Mouse (Mus musculus) intestine, embryonic 16.5 days (tissue): ENCODE measurements around the gene Slc46a1. TPM values are rescaled to one million over a fixed set of nuclear protein-coding genes. Genes with fewer than 3 reads are reported as not detected.

Experiments used
- ATAC-seq: fragments of 200-750 bp; cut with Nextera tagmentation; 2 replicates; pipeline ENCODE4 v1.8.0; 2017; ENCODE audit warnings: moderate TSS enrichment, moderate library complexity
- H3K27ac ChIP-seq: fragments of 300-500 bp; sonication (generic); 2 replicates; pipeline ENCODE4 v1.5.1; 2014; ENCODE audit warnings: mild to moderate bottlenecking, low read length
- H3K27me3 ChIP-seq: fragments of 300-500 bp; sonication (generic); replicated peaks from 2 replicates; pipeline ENCODE4 v1.6.1; 2014; ENCODE audit warnings: low read length, control low read depth, mixed read lengths; ENCODE audit not compliant: control insufficient read depth, insufficient read depth
- H3K36me3 ChIP-seq: fragments of 300-500 bp; sonication (generic); 2 replicates; pipeline ENCODE4 v1.6.1; 2014; ENCODE audit warnings: low read length, control low read depth; ENCODE audit not compliant: control insufficient read depth, insufficient read depth
- H3K4me1 ChIP-seq: fragments of 300-500 bp; sonication (generic); 2 replicates; pipeline ENCODE4 v1.6.1; 2014; ENCODE audit warnings: low read length, control low read depth, mixed read lengths; ENCODE audit not compliant: control insufficient read depth, insufficient read depth
- H3K4me2 ChIP-seq: fragments of 300-500 bp; sonication (generic); 2 replicates; pipeline ENCODE4 v1.6.1; 2014; ENCODE audit warnings: low read depth, low read length, control low read depth
- H3K4me3 ChIP-seq: fragments of 300-500 bp; sonication (generic); 2 replicates; pipeline ENCODE4 v1.5.1; 2014; ENCODE audit warnings: mild to moderate bottlenecking, low read length
- H3K9ac ChIP-seq: fragments of 300-500 bp; sonication (generic); 2 replicates; pipeline ENCODE4 v1.6.1; 2014; ENCODE audit warnings: low read depth, low read length
- H3K9me3 ChIP-seq: fragments of 300-500 bp; sonication (generic); 2 replicates; pipeline ENCODE4 v1.6.1; 2016; ENCODE audit warnings: low read length, control low read depth; ENCODE audit not compliant: control insufficient read depth
- WGBS: fragments of 180-500 bp; shearing (Covaris S2); extraction: QIAGEN DNeasy Blood & Tissue Kit; methylation state at CpG from one replicate; pipeline ENCODE4 v1.1.7; 2014; 5-methylcytosine and 5-hydroxymethylcytosine counted together
- polyA plus RNA-seq: library from polyadenylated mRNA; unstranded; fragments of >200 nt; fragmentation: Nextera tagmentation; extraction: Ambion mirVana; gene quantifications from 2 replicates; pipeline ENCODE4 v1.2.1, GENCODE M21; 2015

The Slc46a1 gene
- polyA plus RNA-seq, 1 experiment from 2014 or later: 12.8 TPM

GRCm38 (mm10) chr11:78448242-78448641 is 17.3 kb upstream of the Slc46a1 start:
- Histone ChIP-seq H3K36me3 (no peaks in the 10 kb centered on the region), H3K4me3 (no peak overlapping the region), H3K9me3 (no peaks in the 10 kb centered on the region), H3K27ac (no peak overlapping the region), H3K4me2 (no peak overlapping the region), H3K9ac (no peak overlapping the region), H3K27me3 (no peaks in the 10 kb centered on the region), H3K4me1 (no peaks in the 10 kb centered on the region)
- WGBS: 77% methylated on average over 1 of the region's 1 CpGs
- no peak for ATAC-seq

- Histone ChIP-seq H3K4me3 (no peak overlapping the region), H3K36me3 (no peaks in the 10 kb centered on the region), H3K4me1 (no peaks in the 10 kb centered on the region), H3K4me2 (no peak overlapping the region), H3K27ac (no peak overlapping the region), H3K9me3 (no peaks in the 10 kb centered on the region), H3K9ac (no peak overlapping the region), H3K27me3 (no peaks in the 10 kb centered on the region)
- WGBS: 41% methylated on average over 2 of the region's 2 CpGs
- ATAC-seq: no peak
These were observed 15.2 kb upstream of the Slc46a1 start for GRCm38 (mm10) chr11:78450337-78450736.

GRCm38 (mm10) chr11:78453675-78454074 is 11.8 kb upstream of the Slc46a1 start:
- no peaks in the 10 kb centered on the region for H3K27me3 ChIP-seq
- no peak overlapping the region for H3K4me3 ChIP-seq
- no peak for ATAC-seq
- no peak overlapping the region for H3K4me2 ChIP-seq
- no peaks in the 10 kb centered on the region for H3K9me3 ChIP-seq
- WGBS: 17% methylated on average over 4 of the region's 4 CpGs
- H3K9ac ChIP-seq: no peak overlapping the region
- H3K27ac ChIP-seq: no peak overlapping the region
- H3K4me1 ChIP-seq: no peaks in the 10 kb centered on the region
- H3K36me3 ChIP-seq: no peaks in the 10 kb centered on the region

DNA sequence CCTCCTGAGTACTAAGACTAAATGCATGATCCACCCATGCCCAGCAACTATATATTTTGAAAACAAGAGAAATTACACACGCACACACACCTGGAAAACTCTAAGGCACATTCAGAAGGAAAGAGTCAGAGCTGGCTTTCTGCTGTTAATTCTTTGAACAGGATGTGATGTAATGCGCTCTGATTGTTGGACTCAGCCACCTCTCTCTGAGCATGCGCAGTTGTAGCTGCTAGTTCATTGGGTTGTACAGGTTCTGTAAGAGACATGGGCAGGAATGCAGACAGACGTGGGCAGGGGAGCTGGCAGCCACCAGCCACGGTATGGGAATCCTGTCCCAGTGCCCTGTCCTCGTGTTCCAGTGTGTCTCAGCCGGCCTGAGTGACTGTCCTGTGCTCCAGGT is 11.2 kb upstream of the Slc46a1 start:
- Histone ChIP-seq H3K27me3 (no peaks in the 10 kb centered on the region), H3K36me3 (no peaks in the 10 kb centered on the region), H3K4me2 (no peak overlapping the region), H3K27ac (no peak overlapping the region), H3K4me1 (no peaks in the 10 kb centered on the region), H3K9ac (no peak overlapping the region), H3K4me3 (no peak overlapping the region), H3K9me3 (no peaks in the 10 kb centered on the region)
- 75% methylated on average over 7 of the region's 7 CpGs for WGBS
- no peak for ATAC-seq

DNA sequence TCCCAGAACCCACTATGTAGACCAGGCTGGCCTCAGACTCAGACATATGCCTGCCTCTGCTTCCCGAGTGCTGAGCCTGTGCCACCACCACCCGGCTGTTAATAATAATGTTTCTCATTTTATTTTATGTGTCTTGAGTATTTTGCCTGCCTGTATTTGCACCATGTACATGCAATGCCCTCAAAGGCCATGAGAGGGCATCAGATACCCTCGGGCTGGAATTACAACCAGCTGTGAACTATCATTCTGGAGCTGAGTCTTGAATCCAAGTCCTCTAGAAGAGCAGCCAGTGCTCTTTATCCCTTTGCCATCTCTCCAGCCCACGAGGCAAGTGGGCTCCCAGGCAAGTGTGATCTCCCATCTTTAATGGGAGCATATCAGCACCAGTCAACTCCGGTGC is 10.2 kb upstream of the Slc46a1 start:
- Histone ChIP-seq H3K27me3 (no peaks in the 10 kb centered on the region), H3K36me3 (no peaks in the 10 kb centered on the region), H3K9me3 (no peaks in the 10 kb centered on the region), H3K27ac (no peak overlapping the region), H3K4me3 (no peak overlapping the region), H3K4me2 (no peak overlapping the region), H3K9ac (no peak overlapping the region), H3K4me1 (no peaks in the 10 kb centered on the region)
- WGBS: 39% methylated on average over 5 of the region's 5 CpGs
- no peak for ATAC-seq

- H3K4me3 ChIP-seq: no peak overlapping the region
- no peak overlapping the region for H3K9ac ChIP-seq
- H3K4me1 ChIP-seq: peaks cover 2% of the 10 kb centered on the region
- no peak overlapping the region for H3K4me2 ChIP-seq
- no peaks in the 10 kb centered on the region for H3K36me3 ChIP-seq
- peaks cover 5% of the 10 kb centered on the region; the same call in 1 of the 2 replicates for H3K9me3 ChIP-seq
- no peak overlapping the region for H3K27ac ChIP-seq
- WGBS: 84% methylated on average over 17 of the region's 17 CpGs
- H3K27me3 ChIP-seq: no peaks in the 10 kb centered on the region
- ATAC-seq: no peak
These were observed 6.8 kb upstream of the Slc46a1 start for GRCm38 (mm10) chr11:78458740-78459139.

DNA sequence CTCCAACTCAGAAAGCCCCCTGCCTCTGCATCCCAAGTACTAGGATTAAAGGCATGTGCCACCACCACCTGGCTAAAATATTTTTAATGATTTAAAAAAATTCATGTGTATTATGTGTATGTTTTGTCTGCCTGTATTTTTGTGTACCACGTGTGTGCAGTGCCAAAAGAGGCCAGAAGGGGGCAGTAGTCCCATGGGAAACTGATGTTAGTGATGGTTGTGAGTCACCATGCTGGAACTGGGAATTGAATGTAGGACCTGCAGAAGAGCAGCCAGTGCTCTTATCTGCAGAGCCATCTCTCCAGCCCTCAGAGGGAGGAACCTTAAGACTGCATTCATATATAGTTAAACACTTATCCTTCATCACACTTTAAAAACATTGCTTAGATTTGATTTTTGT is 3.6 kb upstream of the Slc46a1 start:
- no peak overlapping the region for H3K4me3 ChIP-seq
- peaks cover 22% of the 10 kb centered on the region for H3K4me1 ChIP-seq
- peaks cover 5% of the 10 kb centered on the region; the same call in 1 of the 2 replicates for H3K9me3 ChIP-seq
- 64% methylated on average over 1 of the region's 1 CpGs for WGBS
- H3K27ac ChIP-seq: no peak overlapping the region
- ATAC-seq: no peak
- H3K9ac ChIP-seq: no peak overlapping the region
- H3K36me3 ChIP-seq: no peaks in the 10 kb centered on the region
- H3K4me2 ChIP-seq: no peak overlapping the region
- H3K27me3 ChIP-seq: no peaks in the 10 kb centered on the region

- WGBS: 58% methylated on average over 5 of the region's 5 CpGs
- H3K27ac ChIP-seq: no peak overlapping the region
- H3K4me2 ChIP-seq: no peak overlapping the region
- H3K4me1 ChIP-seq: peaks cover 22% of the 10 kb centered on the region
- H3K27me3 ChIP-seq: no peaks in the 10 kb centered on the region
- no peaks in the 10 kb centered on the region for H3K36me3 ChIP-seq
- H3K9ac ChIP-seq: no peak overlapping the region
- peak; percentile 49; the same call in 1 of the 2 replicates for ATAC-seq
- H3K9me3 ChIP-seq: peaks cover 5% of the 10 kb centered on the region; the same call in 1 of the 2 replicates
- no peak overlapping the region for H3K4me3 ChIP-seq
These were observed 2.8 kb upstream of the Slc46a1 start for GRCm38 (mm10) chr11:78462669-78463068.

GRCm38 (mm10) chr11:78463286-78464036 is 2.0 kb upstream of the Slc46a1 start:
- 45% methylated on average over 13 of the region's 13 CpGs for WGBS
- Histone ChIP-seq H3K4me1 (peaks cover 22% of the 10 kb centered on the region), H3K4me2 (peak overlapping the region; percentile 13; the same call in 1 of the 2 replicates), H3K9ac (no peak overlapping the region), H3K27me3 (no peaks in the 10 kb centered on the region), H3K27ac (no peak overlapping the region), H3K9me3 (peaks cover 5% of the 10 kb centered on the region; the same call in 1 of the 2 replicates), H3K36me3 (no peaks in the 10 kb centered on the region), H3K4me3 (no peak overlapping the region)
- ATAC-seq: peak; percentile 50
